Mouse (Mus musculus): ENCODE results near the gene Mink1.
"Not testable (repeated sequence)": the region's sequence is repeated elsewhere in the genome, so short reads cannot be mapped to it uniquely, and the experiment has no call there.

Mink1 gene

GRCm38 (mm10) chr11:70562287-70562994 is at the start of gene Mink1:
Gene Mink1, plus strand, starts transcription at chr11:70562881.
- peak; percentile 68 to 78 for DNase-seq (ENCODE audit: low spot score in 2 of 2)

- DNase-seq (ENCODE audit: low spot score in 2 of 2): no peak
Observed at GRCm38 (mm10) chr11:70513520-70513919, 49.2 kb upstream of the Mink1 start.

DNA sequence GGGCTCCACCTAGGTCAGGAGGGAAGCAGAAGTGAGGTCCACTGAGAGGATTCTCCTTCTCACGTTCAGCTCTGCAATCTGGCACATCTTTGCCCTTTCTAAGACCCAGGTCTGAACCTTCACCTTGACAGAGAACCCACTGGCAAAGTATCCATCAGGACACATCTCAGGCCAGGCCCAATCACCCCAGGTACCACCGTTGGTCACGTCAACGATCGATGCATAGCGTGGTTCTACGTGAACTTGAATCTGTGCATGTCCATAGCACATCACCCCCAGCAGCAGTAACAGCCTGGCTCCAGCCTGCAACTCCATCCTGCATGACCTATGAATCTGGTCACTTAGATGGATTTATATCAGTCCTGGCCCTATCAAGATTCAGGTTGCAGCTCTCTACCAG is 48.4 kb upstream of the Mink1 start, which contains the start of gene Vmo1:
Gene Vmo1 (minus strand): TSS at position 329 of the 400 bp plus-strand sequence.
- DNase-seq (ENCODE audit: low spot score in 2 of 2): no peak

DNA sequence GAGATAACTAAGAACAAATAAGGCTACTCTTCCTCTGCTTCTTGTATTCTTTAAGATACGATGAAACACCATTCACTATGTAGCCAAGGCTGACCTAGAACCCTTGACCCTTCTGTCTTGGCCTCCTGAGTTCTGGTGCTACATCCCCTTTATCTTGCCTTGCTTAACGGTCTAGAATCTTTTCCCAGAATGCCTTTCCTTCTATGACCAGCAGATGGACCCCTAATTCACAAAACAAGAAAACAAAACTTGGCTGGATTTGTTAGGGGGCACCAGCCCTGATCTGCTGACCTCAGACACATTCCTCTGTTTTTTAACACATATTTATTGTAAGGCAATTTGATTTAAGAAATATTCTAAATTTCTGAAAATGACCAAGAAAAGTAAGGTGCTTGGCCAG is 46.3 kb upstream of the Mink1 start:
- DNase-seq (ENCODE audit: low spot score in 2 of 2): no peak

DNA sequence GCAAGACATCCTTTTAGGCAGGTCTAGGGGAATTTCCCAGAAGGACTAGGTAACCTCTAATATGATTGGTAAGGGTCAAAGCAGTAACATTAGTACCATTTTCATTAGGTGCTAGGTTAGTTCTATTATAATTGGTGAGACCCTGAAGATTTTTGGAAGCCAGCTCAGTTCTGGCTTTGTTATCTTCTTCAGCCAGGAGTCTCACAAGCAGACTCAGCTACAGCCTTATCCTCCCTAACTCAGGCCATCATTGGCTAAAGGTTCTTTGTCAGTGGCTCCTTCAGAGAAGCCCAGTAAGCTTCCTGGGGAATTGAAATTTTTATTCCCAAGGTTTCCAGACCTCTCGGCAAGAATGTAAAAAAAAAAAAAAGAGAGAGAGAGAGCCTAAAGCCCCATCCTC is 44.2 kb upstream of the Mink1 start:
- no peak for DNase-seq (ENCODE audit: low spot score in 2 of 2)

- no peak for DNase-seq (ENCODE audit: low spot score in 2 of 2)
Observed at GRCm38 (mm10) chr11:70518923-70519322, 43.8 kb upstream of the Mink1 start, which contains the start of gene Gltpd2. Gene Gltpd2, plus strand, starts transcription at chr11:70519196.

- DNase-seq (ENCODE audit: low spot score in 2 of 2): no peak
Observed at GRCm38 (mm10) chr11:70520178-70520769, 42.4 kb upstream of the Mink1 start.

- not testable (repeated sequence) for DNase-seq (ENCODE audit: low spot score in 2 of 2)
Observed at GRCm38 (mm10) chr11:70523306-70523989, 39.2 kb upstream of the Mink1 start.

DNA sequence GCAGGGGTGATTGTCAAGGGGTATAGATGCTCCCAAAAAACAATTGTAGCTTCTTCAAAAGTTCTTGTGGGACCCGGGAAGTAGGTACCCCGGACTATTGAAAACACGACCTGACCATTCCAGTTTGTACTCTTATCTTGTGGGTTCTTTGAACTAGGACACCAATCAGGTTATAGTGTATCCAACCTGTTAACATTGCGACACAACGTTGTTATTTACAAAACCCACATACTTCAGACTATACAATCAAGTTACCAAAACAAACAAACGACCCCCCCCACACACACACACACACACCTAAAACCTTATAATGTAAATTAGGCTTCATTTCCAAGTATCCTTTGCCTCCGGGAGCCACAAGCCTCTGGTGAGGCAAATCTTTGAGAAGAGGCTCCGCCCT is 37.9 kb upstream of the Mink1 start:
- DNase-seq (ENCODE audit: low spot score in 2 of 2): no peak

DNA sequence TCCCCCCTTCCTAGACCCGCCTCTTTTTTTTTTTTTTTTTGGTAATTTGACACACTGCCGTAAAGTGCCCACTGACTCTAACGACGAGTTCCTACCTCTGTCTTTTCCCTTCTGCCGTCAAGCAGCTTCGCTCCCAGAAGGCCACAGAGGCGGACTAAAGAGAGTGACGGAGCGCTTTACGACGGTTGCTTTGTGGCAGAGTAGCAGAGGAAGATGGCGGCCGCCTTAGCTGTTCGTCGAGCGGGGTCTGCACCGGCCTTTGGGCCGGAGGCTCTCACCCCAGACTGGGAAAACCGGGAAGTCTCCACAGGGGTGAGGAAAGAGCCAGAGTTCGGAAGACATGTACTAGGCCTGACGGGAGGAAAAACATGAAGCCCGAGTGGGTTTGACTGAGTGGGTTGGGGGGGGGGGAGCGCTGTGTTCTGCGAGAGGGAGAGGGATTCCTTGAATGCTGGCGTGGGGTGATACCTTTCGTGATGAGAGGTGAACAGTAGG is 37.5 kb upstream of the Mink1 start, which contains the start of gene Psmb6:
Gene Psmb6 (plus strand): TSS at position 184 of the 495 bp plus-strand sequence.
- DNase-seq (ENCODE audit: low spot score in 2 of 2): peak; percentile 70 to 82

- DNase-seq (ENCODE audit: low spot score in 2 of 2): no peak
Observed at GRCm38 (mm10) chr11:70525726-70526125, 37.0 kb upstream of the Mink1 start.

- DNase-seq (ENCODE audit: low spot score in 2 of 2): no peak
Observed at GRCm38 (mm10) chr11:70526211-70526610, 36.5 kb upstream of the Mink1 start.

GRCm38 (mm10) chr11:70528610-70529009 is 34.1 kb upstream of the Mink1 start:
- no peak for DNase-seq (ENCODE audit: low spot score in 2 of 2)

GRCm38 (mm10) chr11:70531065-70531464 is 31.6 kb upstream of the Mink1 start:
- DNase-seq (ENCODE audit: low spot score in 2 of 2): not testable (repeated sequence)

GRCm38 (mm10) chr11:70532839-70533238 is 29.8 kb upstream of the Mink1 start, which contains the start of gene Gm40193:
Gene Gm40193, minus strand, starts transcription at chr11:70532939.
- no peak for DNase-seq (ENCODE audit: low spot score in 2 of 2)

DNA sequence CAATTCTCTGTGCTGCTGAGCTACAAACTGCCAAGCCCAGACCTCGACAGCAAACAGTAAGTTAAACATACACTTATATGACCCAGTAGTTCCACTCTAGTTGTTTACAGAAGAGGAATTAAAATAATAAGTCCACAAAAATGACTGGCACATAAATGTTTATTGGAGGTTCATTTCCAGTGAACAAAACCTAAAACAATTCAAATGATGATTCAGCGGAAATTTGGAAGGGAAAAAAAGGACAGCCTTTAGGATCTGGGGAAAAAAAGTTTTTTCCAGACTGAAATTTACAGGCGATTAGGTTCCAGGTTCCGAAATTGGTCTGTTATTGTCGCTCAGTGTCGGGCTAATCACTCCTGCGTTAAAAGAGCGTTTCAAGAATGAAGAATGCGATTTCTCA is 23.3 kb upstream of the Mink1 start:
- no peak for DNase-seq (ENCODE audit: low spot score in 2 of 2)

- peak; percentile 57 to 68 for DNase-seq (ENCODE audit: low spot score in 2 of 2)
Observed at GRCm38 (mm10) chr11:70539877-70540587, 22.6 kb upstream of the Mink1 start, which contains the start of gene Pld2. Gene Pld2, plus strand, starts transcription at chr11:70540064.

GRCm38 (mm10) chr11:70540928-70541327 is 21.8 kb upstream of the Mink1 start:
- DNase-seq (ENCODE audit: low spot score in 2 of 2): no peak

DNA sequence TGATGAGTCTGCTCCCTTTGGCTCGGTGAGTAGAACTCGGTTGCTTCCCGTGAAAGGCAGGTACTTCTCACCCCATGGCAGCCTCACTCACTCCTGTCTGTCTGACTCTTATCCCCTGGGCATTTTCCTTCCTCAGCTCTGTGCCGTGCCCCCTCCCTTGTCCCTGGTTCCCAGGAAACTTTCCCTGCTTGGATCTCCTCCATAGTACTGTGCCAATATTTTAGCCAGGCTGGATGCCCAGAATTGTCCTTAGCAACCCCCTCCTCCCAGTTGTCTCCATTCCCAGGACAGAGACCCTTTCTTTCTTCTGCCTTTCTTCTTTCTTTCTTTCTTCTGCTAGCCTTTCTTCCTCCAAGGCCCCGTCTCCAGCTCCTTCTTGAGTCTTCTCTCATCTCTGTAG is 21.3 kb upstream of the Mink1 start:
- no peak for DNase-seq (ENCODE audit: low spot score in 2 of 2)

DNA sequence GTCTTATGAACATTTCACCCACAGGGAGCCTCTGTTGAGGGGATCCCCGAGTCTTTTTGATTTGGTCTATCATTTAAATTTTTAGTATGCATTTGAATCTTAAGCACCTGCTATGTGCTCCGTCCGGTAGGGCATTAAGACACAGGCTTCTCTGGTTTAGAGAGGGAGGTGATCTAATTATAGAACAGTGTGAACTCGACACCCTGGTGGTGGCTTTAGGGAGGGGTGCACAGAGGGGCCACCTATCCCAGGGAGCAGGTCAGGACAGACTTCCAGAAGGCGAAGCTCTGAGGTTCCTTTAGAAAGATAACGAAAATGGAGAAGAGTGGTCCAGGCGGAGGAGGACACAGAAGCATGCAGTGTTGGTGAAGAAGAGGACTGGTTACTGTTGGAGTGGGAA is 18.2 kb upstream of the Mink1 start:
- DNase-seq (ENCODE audit: low spot score in 2 of 2): no peak

DNA sequence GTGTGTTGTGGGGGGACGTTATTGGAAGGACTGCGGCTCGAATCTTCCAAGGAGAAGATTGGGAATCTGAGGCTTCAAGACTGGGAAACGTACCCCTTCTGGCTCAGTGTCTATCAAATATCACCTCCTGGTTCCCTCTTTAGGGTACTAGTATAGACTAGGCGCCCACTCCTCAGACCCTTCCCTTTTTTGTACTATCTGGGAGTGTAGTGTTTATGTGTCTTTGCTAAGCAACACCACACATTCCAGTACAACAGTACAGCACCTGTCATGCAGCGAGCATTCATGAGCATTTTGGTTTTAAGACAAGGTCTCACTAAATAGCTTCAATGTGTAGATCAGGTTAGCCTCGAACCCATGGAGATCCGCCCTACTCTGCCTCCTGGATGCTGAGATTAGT is 11.2 kb upstream of the Mink1 start:
- DNase-seq (ENCODE audit: low spot score in 2 of 2): no peak

GRCm38 (mm10) chr11:70553940-70554339 is 8.7 kb upstream of the Mink1 start:
- DNase-seq (ENCODE audit: low spot score in 2 of 2): no peak

Data from spleen, postnatal 14 days (tissue).